In genomic region chr1:194643930-194644329, GRCm38 (mm10) we compare ENCODE assay signal across 18 mouse cellular contexts. TPM values are rescaled to one million over a fixed set of nuclear protein-coding genes. Genes with fewer than 3 reads are reported as not detected.
A peak's percentile ranks its signal among the peaks of the same experiment; 100 is the strongest.
DNase-seq lines count a peak whose midpoint lies in the region; TF ChIP-seq lines count a peak whose summit lies in the region.
"Had no signal": no experiment of that assay in that cellular context is flagged by ENCODE, and none has a peak within 500 bp of the region (broad histone marks: within the 10 kb centered on the region; RNA-seq: fewer than 3 reads in every experiment).

No protein-coding gene starts in this region.

- 90% methylated on average over 6 of the region's 6 CpGs for WGBS in heart, embryonic 10.5 days

- H3K36me3 ChIP-seq in heart, embryonic 10.5 days: peaks cover 15% of the 10 kb centered on the region

- no peaks in the 10 kb centered on the region for H3K27me3 ChIP-seq in heart, embryonic 10.5 days (ENCODE audit: insufficient read depth, poor library complexity, severe bottlenecking)
- H3K27me3 ChIP-seq: embryonic facial prominence, embryonic 12.5 days; forebrain, embryonic 13.5 days; forebrain, embryonic 15.5 days had no signal

- no peak overlapping the region for H3K4me3 ChIP-seq in heart, embryonic 10.5 days
- no peak overlapping the region for H3K4me3 ChIP-seq in layer of hippocampus, adult 2 months
- H3K4me3 ChIP-seq: embryonic facial prominence, embryonic 10.5 days; embryonic facial prominence, embryonic 12.5 days; forebrain, embryonic 13.5 days; forebrain, embryonic 15.5 days had no signal

- no peak overlapping the region for H3K27ac ChIP-seq in heart, embryonic 10.5 days
- peak overlapping the region; percentile 32; the same call in 1 of the 2 replicates for H3K27ac ChIP-seq in layer of hippocampus, adult 2 months
- H3K27ac ChIP-seq: embryonic facial prominence, embryonic 10.5 days; embryonic facial prominence, embryonic 12.5 days; forebrain, embryonic 13.5 days; forebrain, embryonic 15.5 days had no signal

- peaks cover 28% of the 10 kb centered on the region for H3K4me1 ChIP-seq in heart, embryonic 10.5 days
- H3K4me1 ChIP-seq: embryonic facial prominence, embryonic 12.5 days had no signal

- peak; percentile 57 for DNase-seq in heart, adult 11 months
- no peak for DNase-seq in heart, embryonic 10.5 days (ENCODE audit: low spot score)
- DNase-seq in layer of hippocampus, adult 2 months (ENCODE audit: low spot score in 2 of 2): no peak
- no peak for DNase-seq in layer of hippocampus, postnatal 10 days (ENCODE audit: low spot score in 2 of 2)
- peak; percentile 50 for DNase-seq in yolk sac, embryonic 10.5 days (ENCODE audit: low spot score)
- DNase-seq in kidney, postnatal 4 days: no peak
- DNase-seq: adrenal gland, adult 2 months; adrenal gland, postnatal 10 days; adrenal gland, postnatal 25 days; cerebellum, adult 11-12 months; cerebellum, adult 2 months; cerebellum, adult 9-10 months; cerebellum, postnatal 10 days; cerebellum, postnatal 25 days had no signal

- no peak for TF ChIP-seq CTCF in layer of hippocampus, adult 2 months (conservative IDR thresholded peaks at IDR 0.05)

- H3K9me3 ChIP-seq in heart, embryonic 10.5 days: no peaks in the 10 kb centered on the region
- H3K9me3 ChIP-seq: embryonic facial prominence, embryonic 10.5 days; embryonic facial prominence, embryonic 12.5 days; forebrain, embryonic 13.5 days; forebrain, embryonic 15.5 days had no signal

RNA-seq across cellular contexts. Expression of gene Plxna2, which starts 25.9 kb away (rescaled TPM):
- polyA plus RNA-seq in heart, embryonic 10.5 days (2016; fragmentation: Nextera tagmentation; extraction: Ambion mirVana): 5.8 and 8.2 TPM in 2 replicates
- total RNA-seq in layer of hippocampus, adult 2 months (2021): 10 to 100 TPM; 68.1 to 73.2 TPM
- total RNA-seq in layer of hippocampus, postnatal 10 days (2021): 10 to 100 TPM; 92.8 to 94.8 TPM

Comparison
In these comparisons a context has a peak if more than half of its experiments do, and no peak if none do; other contexts are left out.
1. DNase-seq: peak in heart, adult 11 months (single experiment) and yolk sac, embryonic 10.5 days (single experiment); none in heart, embryonic 10.5 days (single experiment), layer of hippocampus, adult 2 months (0 of 2), layer of hippocampus, postnatal 10 days (0 of 2) and kidney, postnatal 4 days (0 of 2).